Mouse (Mus musculus) gastrocnemius, adult 8-10 months (tissue): ENCODE data around the gene Nrg4. TPM values are rescaled to one million over a fixed set of nuclear protein-coding genes. Genes with fewer than 3 reads are reported as not detected.
A peak's percentile ranks its signal among the peaks of the same experiment; 100 is the strongest.

Experiments
- DNase-seq, 2 experiments: peaks; one replicate each; pipeline ENCODE4 v3.0.0; 2022; ENCODE audit warnings: low spot score in 2 of 2
- total RNA-seq, 4 experiments: library from RNA; stranded (reverse); gene quantifications; 2 replicates each; pipeline ENCODE4 v1.2.4; 2022

The Nrg4 gene
- total RNA-seq: 1 to 10 TPM; 1.4 to 5.4 (median 2.3) TPM

DNA sequence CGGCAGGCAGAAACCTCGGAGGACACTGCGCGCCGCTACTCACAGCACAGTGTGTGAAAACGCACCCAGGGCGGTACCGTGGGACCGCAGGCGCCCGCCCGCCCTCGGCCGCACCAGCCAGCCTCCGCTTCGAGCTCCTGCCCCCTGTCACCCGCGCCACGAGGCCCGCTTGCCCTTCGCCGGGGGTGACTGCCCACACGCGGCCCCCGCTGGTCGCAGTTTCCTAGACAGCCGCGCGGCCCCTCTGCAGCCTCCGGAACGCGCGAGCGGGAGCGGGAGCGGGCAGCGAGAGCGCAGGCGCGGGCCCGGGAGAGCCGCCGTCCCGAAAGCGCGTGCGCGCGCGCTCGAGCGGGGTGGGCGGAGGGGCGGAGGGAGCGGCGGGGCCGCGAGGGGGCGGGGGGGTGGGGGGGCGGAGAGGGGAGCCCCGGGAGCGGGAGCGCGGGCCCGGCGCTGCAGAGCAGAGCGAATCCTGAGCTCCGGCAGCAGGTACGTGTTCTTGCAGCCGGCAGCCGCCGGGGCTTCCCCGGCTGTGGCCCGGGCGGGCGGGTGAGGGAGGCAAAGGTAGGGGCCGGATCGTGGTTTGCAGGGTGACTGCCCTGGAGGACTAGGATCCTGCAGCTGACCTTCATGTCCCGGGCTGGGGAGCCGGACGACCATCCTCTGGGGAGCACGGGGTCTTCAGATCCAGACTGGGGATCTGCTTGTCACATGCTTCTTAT lies at the start of gene Nrg4, which contains the start of gene Tmem266:
TSS of gene Nrg4 (minus strand) at position 330 of the 719 bp plus-strand sequence.
TSS of gene Tmem266 (plus strand) at position 399 of the 719 bp plus-strand sequence.
- peak; percentile 15 to 55 for DNase-seq

DNA sequence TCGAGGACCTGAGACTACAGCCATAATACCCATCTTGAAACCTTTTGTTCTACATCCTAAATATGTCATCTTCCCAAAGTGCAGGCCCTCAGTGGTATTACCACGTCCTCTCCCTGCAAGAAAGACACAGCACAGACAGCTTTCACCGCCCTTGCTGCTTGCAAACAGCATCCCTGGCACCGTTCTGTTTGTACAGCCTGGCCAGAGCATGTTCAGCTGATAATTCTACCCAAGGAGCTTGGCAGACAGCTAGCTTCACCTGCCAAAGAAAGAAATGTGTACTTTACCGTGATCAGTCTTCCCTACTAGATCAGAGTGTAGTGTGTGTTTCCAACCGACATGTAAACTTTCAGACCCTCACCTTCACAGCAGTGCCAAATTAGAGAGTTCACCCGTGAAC lies 45.3 kb upstream of the Nrg4 start:
- no peak for DNase-seq

DNA sequence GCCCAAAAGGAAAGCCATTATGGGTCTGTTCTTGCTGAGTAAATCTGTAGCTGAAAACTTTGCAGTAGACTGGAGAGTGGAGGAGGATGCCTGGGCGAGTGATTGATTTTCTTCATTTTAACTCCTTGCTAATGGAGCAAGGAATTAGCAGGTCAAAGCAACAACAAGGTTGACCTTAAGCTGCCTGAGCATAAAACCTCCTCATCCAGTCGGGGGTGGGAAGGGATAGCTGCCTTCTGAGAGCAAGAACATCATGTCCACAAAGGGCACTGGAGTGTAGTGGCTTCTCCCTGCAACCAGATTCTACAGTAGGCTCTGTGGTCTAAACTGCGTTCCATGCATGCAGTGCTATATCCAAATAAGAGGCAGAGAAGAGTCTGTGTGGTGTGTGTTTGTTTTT lies 41.4 kb upstream of the Nrg4 start:
- DNase-seq: no peak

DNA sequence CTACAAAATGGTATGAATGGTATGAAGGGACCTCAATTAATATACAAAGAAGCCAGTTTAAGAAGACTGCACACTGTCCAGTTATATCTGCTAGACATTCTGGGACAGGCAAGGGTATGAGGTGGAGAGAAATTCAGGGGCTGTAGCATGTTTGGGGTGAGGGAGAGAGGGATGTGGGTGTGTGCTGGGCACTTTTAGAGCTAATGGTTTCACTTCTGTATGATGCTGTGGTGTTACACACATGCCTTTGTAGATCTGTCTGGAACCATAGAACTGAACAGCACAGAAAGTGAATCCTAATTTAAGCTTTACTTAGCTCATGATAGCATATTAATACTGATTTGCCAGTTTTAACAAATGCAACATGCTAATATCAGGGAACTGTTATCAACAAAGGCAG lies 37.1 kb upstream of the Nrg4 start:
- no peak for DNase-seq

DNA sequence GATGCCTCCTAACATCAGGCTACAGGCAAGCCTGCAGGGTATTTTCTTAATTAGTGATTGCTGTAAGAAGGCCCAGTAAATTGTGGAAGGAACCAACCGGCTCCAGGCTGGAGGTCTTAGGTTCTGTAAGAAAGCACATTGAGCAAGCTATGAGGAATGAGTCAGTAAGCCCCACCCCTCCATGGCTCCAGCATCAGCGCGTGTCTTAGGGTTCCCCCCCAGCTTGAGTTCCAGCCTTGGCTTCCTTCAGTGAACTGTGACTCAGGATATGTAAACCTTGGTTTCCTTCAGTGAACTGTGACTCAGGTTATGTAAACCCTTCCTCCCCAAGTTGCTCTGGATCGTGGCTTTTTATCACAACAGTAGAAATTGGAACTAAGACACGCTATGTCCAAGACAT lies 35.3 kb upstream of the Nrg4 start:
- DNase-seq: no peak

DNA sequence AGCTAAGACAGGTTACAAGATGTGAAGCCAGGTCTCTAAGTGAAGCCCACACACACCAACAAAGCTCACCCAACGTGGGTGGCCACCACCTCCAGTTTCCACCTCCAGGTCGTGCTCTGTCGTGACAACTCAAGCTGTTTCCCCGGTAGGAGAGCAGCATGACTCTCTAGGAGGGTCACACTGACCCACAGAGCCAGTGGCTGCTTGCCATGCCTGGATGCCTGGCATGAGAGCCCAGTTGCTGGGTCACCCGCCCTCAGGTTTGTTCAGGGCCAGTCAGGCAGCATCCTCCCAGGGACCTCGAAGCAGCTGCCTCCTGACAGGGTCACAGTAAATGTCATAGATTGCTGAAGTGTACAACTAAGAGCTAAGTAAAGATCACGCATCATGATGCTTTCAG lies 34.2 kb upstream of the Nrg4 start:
- DNase-seq: peak in 1 of 2 experiments; percentile 55

DNA sequence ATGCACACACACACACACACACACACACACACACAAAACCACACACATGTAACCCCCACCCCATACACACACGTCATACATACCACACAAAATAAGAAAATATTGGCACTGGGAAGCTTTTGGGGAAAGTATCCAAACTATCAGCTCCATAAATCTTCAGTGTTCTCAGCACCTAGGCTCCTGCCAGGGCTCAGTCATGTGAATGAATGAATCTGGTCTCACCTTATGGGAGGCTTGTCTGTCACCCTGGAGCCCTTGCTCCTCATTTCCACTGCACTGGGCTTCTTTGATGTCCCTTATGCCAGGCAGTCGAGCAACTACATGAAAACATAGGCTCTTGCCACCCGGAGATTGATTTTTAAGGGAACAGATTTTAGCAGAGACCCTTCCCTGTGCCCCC lies 33.7 kb upstream of the Nrg4 start:
- no peak for DNase-seq

DNA sequence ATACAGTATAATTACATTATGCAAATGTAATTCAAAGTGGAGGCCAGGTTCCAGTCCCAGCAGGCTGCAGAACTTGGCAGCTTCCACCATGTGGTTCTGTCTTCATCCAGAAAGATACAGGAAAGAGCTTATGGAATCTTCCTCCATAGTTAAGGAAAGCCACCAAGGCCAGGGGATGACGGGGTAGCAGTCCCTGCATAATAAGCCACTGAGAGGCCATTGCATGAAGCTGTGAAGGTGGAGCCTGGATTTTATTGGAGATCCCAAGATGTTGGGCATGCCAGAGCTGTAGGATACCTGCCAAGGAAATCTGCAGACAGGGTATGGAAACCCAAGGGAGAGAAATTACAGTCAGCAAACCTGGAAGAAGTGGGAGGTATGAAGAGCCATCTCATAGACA lies 30.5 kb upstream of the Nrg4 start:
- DNase-seq: no peak

DNA sequence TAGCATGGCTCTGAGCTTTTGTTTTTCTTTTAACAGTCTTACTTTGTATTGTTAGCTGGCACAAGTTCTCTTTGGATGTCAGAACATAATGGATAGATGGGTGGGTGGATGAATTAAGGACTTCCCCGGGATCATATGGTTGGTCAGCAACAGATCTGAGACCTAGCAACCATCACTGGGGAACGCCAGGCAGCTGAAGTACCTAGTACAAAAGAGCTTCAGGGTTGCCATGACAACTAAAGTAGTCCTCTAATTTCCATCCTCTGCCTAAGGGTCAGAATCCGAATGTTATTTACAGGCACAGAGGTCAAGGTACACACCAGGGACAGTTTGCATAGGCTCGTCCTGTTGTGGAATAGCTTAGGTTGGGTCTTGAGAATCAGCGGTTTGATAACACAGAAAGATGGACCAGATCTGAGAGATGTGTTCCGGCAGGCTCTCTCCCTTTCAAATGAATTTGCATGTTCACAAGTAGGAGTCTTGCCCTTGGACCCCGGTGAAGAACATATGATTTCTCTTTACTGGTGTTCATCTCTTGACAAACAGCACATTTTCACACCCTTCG lies 28.7 kb upstream of the Nrg4 start:
- DNase-seq: no peak

DNA sequence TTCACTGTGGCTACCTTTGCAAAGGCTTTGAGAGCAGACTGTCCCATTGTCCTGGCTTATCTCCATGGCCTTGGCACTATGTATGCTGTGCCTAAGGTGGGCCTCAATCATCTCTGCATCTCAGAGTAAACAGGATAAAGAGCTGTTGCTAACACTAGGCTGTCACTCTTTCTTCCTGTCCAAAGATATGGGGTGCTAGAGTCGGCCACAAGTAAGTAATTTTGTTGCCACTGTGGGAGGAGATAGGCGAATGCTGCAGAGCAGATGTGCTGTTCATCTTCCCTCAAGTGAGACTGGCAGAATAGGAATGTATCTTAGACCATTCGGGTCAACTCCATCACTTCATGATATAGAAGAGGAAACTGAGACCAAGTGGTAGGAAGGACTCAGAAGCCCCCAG lies 28.0 kb upstream of the Nrg4 start:
- DNase-seq: no peak

DNA sequence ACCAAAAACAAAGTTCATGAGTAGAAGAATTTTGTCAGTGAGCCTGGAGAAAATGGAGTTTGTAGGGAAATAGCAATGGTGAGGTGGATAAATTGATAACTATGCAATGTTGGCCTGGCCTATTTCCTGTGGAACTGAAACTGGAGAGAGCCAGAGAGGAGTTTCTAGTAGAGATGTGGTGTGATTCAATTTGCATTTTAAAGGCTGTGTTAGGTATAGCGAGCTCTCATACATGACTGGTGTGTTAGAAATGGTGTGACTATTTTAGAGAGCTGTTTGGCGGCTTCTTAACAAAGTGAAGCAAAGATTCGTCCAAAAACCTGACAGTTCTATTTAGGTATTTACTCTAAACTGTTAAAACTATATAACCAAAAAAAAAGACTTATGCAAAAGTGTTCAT lies 22.0 kb upstream of the Nrg4 start:
- DNase-seq: no peak

DNA sequence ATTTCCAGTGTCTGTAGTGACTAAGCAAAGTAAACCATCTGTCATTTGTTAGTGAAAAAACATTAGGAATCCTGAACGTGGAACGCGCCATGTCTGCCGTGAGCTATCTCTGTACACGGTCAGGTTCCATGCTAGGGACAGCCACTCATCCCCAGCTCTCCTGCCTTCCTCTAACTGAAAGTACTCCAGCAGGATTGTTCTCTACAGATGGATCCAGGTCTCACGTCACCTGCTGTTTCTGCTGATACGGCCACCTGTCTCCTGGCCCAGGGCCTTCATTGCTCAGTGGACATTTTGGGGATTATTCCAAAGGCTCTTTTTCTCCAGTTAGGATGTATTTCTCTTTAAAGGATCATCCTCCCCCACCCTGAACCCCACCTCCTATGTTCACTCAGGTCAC lies 18.7 kb upstream of the Nrg4 start:
- no peak for DNase-seq

DNA sequence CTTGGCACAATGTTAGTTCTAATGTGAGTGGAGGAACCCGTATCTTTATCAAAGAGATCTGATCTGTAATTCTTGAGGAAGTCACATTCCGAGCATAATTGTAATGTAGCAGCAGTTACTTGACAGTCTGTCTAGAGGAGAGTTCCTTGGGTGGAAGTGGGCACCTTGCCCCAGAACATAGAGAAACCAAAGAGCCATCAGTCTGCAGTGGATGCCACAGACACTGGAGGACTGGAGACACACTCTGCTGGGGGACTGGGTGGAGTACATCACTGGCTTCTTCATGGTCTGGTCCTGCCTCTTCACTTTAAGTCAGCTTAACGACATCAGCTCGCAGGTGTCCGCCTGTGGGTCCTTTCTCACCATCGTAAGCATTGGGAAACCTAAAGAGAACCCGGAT lies 17.5 kb upstream of the Nrg4 start:
- DNase-seq: no peak

DNA sequence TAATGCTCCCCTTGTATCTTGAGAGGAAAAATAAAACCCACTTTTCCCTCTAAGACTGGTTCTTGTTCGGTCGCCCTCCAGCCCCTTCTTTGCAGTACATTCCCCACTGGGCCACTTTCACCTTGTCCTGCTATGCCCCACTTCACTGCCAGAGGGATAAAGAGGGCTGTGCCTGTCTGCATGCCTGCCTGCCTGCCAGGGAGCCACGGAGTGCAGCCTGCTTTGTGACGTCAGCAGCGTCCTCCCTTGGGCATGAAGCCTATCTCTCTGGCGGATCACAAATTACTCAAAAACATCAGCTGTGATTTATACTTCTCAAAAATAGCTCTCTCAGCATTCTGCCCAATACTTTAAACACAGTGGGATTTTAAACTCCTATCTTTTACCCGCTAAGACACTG lies 6.3 kb upstream of the Nrg4 start:
- no peak for DNase-seq

DNA sequence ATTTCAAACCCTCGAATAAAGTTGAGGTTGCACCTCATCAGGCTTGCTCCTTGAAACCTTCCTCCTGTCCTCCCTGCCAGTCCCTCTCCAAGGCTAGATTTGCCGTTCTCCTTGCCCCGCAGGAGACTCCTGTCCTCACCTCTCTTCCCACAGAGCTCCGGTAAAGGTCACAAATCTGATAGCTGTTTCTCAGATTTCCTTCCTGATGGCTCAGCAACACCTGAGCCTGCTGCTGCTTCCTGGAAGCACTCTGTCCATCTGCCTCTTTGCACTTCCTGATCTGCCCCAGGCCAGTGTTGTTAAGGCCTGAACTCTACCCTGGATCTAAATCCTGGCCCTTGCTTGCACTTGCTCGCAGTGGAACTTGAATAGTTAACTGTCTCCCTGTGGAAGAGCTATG lies 5.8 kb upstream of the Nrg4 start:
- no peak for DNase-seq

DNA sequence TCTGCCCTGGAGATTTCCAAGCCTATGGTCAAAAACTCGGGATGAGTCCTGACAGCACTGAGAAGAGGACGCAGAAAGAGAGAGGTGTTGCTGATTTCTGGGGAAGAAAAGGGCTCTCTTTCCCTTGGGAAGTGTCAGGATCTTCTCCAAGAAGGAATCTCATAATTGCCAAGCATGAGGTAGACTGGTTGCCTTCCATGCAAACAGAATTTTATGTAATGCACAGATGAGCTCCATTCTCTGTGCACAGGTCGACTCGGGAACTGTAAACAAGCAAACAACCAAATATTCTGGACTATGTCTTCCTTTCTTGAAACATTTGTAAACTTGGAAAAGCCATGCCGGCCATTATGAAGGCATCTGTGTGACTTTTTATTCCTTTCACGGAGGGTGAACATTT lies 2.8 kb upstream of the Nrg4 start:
- DNase-seq: no peak

DNA sequence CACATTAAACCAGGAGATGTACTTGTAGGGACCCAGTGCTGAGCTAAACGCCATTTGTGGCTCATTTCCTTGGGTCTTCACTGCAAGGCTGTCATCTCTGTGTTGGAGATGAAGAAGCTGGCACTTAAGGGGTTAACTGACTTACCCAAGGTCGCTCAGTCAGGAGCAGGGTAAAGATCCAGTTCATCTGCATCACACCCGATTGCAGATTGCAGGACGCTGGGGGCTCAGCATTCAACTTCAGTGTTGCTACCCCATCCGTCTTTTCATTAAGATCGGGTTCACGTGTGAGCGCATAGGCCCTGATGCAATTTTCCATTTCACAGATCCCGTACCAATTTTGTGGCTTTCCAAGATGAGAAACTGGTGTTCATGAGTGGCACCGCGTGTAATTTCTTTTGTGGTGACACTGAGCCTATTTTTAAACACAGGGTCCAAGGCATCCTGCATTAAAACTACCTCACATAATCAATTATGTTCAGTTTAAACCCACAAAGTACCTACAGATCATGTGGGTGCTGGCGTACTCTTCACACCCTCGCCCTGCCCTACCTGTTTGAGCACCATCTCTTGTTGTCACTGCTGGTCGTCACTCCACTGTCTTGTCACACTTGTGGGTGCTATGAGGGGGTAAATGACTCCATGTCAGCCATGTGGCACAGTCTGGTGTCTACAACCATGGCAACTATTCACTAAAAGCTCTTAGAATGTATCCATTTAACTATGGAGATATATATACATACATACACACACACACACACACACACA lies 1.7 kb upstream of the Nrg4 start:
- DNase-seq: no peak

DNA sequence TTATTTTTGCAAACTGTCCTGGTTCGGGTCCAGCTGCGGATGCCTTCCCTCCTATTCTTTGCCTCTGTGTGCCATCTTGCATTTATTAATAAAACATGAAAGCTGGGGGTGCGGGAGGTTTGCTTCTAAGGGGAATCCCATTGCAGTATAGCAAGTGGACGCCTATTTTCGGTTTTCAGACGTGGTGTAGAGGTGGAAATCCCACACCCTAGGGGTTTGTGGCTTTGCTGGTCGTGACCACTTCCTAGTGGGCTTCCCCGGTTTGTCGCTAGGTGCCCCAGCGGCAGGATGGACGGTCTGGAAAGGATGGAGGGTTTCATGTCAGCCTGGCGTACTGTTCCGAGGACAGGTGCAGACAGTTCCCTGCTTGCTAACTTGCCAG lies 581 bp upstream of the Nrg4 start:
- DNase-seq: no peak

DNA sequence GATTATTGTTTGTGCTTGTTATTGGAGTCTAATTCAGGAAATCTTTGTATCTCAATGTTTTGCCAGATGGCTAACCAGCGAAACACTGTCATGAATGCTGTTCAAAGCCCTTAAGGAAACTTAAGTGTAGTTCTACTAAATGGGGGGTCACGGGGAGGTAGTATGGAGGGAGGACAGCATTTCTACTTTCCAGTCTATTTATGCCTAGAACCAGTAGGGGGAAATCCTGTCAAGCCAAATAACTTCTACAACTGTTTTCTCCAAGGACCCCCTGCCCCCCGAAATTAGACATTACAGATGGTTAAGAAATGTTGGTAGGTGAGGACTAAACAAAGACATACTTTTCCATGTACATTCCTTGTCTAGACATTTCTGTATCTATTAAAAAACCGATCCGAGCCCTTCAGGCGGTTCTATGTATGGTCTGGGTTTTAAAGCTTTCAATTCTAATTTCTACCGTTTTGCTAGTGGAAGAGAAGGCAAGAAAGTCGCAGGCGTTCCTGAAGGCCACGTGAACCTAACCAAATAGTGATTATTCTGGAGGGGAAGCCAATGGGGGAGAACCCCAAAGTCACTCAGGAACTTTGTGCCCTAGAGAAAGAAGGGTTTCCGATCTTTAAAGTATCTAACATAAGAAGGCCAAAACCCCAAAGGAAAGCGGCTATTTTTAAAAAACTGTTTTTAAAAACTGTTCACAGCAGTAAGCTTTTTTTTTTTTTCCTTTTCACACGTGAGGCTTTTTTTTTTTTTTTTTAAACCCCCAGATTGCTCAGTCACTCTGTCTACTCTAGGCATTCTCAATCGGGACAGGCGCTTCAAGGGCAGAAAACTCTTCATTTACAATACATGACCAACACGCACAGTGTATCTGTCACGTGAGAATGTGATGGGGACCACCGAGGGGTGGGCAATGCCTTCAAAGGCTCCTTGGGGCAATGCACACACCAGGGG lies 805 bp downstream of the Nrg4 start:
- no peak for DNase-seq

DNA sequence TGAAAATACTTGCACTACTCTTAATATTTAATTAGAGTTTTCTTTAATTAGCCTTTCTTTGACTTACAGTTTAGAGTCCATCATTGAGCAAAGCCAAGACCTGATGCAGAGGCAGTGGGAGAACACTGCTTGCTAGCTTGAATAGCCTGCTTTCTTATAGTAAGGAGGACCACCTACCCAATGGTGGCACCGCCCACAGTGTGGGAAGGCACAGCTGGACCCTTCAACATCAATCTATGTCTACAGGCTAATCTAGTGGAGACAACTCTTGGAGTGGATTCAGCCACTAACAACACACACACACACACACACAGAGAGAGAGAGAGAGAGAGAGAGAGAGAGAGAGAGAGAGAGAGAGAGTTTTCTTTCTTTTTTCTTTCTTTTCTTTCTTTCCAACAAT lies 1.6 kb downstream of the Nrg4 start:
- DNase-seq: no peak

DNA sequence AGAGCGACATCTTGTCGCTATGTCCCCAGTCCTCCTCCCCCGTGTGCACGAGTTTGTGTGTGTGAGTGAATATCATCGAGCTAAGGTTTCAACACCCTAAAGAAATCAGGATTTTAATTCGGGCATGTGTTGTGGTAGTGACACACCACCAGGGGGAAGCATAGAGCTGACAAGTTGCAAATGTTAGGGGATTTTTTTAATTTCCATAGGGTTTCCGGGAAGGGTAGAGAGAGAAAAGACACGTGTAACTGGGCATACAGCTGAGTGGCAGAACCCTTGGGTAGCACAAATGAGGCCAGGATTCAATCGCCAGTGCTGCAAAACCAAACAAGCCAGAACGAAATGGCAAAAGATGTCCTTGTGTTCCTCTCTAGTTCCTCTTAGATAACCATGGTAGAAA lies 2.1 kb downstream of the Nrg4 start:
- no peak for DNase-seq

DNA sequence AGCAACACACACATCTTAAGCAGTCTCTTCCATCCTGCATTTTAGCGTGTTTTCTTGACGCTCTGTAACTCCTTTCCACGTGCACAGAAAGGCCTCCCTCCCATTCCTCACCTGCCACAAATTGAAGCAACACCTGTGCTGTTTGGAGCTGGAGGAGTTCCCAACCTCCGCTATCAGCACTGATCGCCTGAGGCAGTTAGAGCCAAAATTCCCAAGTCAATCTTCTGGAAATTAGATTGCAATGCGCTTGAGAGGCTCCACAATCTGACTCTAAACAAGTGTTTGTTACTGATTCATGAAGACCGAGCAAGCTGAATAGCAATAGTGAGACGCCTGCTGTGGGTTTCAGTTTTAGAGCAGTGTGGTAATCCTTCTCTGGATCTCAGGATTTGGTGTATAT lies 2.6 kb downstream of the Nrg4 start:
- DNase-seq: no peak
